Mouse (Mus musculus) adrenal gland, postnatal 25 days (tissue): Measurements from ENCODE around the gene Npas2. TPM values are rescaled to one million over a fixed set of nuclear protein-coding genes. Genes with fewer than 3 reads are reported as not detected.

Experiments
- DNase-seq: peaks from one replicate; pipeline ENCODE4 v3.0.0; 2021; ENCODE audit warnings: mixed read lengths
- total RNA-seq: library from RNA; stranded (reverse); gene quantifications from 2 replicates; pipeline ENCODE4 v1.2.3, GENCODE M21; 2021

Gene Npas2
- total RNA-seq, 1 experiment from 2014 or later = 1.0 TPM

DNA sequence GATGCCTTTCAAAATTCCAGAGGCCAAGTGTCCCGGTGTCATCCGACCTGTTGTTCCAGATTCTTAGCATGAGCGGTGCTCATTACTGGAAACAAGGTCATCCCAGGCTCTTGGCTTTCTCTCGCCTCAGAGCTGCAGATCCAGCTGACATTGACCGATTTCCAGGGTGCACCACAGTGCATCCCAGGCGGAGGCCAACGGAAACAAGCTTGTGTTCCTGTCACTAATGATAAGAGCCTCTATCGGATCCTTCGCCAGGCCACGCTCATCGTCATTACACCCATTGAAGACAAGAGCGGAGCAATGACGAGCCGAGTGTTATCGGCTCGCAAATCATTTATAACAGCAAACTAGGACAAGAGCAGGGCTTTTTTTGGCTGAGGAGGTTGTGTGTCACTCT lies 91.3 kb downstream of the Npas2 start:
- peak; percentile 53 for DNase-seq

- DNase-seq = no peak
Measured at GRCm38 (mm10) chr1:39287076-39287475, 93.5 kb downstream of the Npas2 start.

DNA sequence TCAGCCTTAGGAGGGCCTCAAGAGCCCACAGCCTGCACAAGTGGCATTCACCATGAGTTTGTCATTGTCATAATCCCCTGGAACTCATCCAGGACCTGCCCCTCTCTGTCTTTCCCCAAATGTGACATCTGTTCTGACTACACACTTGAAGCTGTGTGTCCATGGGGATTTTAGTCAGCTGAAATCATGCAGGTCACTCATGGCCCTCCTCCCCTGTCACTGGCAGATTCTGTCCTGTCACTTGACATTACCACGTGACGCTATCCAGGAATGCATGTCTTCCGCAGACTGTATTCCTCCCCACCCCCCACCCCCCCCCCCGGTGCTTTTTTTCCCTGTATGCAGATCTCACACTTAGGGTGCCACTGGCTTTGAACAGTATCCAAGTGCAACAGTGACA lies 94.3 kb downstream of the Npas2 start:
- no peak for DNase-seq

- no peak for DNase-seq
Measured at GRCm38 (mm10) chr1:39288425-39288824, 94.9 kb downstream of the Npas2 start.

DNA sequence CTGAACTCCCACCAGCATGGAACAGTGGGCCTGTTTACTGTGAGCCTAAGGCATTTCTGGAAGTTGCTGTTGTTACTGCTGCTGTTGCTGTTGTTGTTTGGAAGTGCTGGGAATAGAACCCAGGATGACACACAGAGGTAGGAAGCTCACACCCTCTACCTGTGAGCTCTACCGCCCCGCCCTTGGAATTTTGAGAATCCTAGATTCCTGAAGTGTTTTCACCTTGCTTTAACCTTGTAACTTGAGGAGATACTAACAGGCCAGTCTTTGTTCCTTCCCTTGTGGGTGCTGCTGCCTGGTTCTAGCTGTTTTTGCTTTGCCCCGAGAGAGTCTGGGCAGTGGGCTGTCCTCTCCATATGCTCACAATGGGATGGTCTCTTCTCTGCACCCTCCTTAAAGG lies 98.5 kb downstream of the Npas2 start:
- DNase-seq = no peak

DNA sequence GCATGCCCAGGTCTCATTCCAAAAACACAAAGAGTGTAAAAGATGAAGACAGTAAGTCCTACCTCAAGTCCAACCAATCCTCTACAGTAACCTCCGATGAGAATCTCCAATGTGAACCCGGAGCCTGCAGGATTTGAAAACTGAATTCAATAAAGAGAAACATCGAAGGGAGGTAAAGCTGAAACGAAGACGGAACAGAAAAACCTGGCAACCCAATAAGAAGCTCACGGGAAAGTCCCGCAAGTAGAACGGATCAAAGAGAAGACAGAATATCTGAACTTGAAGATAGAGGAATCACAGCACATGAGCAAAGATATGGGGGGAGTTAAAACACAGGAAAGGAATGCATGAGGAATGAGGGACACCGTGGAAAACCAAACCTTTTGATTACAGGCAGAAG lies 104.8 kb downstream of the Npas2 start:
- DNase-seq = no peak

DNA sequence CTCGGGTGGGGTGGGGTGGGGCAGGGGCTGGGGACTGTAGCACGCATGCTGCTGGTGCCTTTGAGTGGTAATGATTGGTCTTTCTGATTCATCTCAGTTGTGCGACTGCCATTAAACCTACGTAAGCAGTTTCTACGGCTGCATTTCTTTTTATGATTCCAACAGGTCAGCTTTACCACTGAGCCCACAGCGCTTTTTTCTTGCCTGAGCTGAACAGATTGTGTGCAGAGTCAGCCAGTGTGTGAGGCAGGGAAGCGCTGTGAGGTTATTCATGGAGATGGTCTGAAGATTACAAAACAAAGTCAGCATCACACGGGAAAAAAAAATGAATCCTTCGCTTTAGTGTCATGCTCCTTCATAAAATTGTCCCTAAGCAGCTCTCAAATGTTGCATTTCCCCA lies 106.7 kb downstream of the Npas2 start:
- DNase-seq = no peak

DNA sequence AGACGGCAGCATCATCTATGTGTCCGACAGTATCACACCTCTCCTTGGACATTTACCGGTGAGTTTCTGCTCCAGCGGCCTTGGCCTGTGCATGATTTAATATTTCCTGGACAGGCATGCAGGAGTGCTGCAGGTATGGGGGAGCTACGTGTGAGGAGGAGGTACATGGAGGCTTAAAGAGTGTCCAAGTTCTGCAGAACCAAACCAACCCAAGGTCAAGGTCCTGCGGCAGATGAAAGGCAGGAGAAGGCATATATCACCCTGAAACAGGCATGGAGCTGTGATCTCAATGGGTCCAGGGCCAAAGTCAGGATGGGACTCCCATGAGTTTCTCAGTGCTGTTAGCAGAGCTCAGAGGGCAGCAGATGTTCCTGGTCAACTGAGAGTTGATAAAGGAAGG lies 107.1 kb downstream of the Npas2 start:
- peak; percentile 40 for DNase-seq

DNA sequence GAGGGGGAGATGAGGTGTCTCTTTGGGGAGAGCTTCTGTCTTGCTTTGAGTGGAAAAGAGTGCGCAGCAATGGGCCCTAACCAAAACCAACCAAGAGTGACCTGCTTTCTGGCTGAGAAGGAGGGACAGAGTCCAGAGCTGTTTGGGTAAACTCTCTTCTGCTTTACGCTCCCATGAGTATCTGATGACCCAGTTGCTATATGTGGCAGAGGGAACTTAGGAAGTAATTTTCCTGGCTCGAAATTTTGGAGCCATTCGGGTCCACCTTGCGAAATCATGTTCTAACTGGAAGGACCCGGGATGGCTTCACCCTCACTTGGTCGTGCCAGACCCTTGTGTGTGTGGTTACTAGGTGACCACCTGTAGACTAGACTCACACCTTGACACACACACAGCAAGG lies 108.7 kb downstream of the Npas2 start:
- DNase-seq = no peak

DNA sequence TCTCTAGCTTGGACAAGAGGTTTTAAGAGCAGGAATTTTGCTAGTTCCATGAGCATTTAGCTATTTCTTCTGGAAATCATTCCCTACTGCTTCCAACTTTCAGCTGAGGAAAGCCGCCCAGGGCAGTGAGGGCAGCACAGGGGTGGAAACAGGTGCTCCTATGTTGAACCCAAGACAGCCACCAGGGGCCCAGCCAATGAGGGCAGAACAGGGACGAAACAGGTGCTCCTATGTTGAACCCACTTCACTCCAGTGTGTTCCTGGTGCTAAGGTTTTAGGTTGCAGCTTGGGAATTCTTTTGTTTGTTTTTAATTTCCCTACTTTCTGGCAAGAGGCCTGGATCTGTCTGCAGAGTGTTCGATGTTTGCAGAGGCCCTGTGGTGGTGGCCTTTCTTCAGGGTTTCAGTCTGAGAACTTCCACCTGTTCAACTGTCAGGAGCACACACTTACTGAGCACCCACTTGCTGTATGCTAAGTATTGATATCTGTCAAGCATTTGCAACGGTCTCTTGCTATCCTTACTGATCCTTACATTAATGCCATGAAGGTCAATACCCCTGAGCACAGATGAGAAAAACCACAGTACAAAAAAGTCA lies 109.6 kb downstream of the Npas2 start:
- no peak for DNase-seq

- no peak for DNase-seq
Measured at GRCm38 (mm10) chr1:39307291-39307690, 113.8 kb downstream of the Npas2 start.

- no peak for DNase-seq
Measured at GRCm38 (mm10) chr1:39307971-39308370, 114.4 kb downstream of the Npas2 start.

- no peak for DNase-seq
Measured at GRCm38 (mm10) chr1:39309548-39309947, 116.0 kb downstream of the Npas2 start.

DNA sequence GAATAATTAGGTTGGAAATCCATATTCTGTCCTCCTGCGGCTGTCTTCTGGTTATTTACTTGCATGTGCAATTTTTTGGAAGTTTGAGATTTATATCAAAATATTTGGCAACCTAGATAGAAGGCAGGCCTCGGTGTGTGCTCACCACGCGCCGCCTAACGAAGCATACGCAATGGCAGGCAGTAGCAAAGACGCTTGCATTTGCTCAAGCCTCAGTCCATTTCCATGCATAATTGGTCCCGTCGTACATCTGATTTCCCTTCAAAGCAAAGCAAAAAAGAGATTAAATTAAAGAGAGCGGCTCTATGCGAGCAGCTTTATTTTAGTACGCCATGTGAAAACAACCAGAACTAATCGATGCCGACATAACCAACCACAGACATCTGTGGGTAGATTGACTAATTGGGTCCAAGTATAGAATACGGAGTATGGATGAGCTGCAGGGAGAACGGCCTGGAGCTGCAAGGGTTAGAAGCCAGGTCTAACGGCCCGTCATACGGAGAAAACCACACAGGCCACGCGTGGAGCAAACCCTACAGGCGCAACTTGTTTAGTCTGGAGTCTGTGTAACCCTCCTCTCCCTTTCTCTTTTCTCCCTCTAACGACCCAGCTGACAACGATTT lies 118.9 kb downstream of the Npas2 start:
- DNase-seq = no peak

- DNase-seq = no peak
Measured at GRCm38 (mm10) chr1:39313352-39314245, 120.1 kb downstream of the Npas2 start.

GRCm38 (mm10) chr1:39317935-39318334 lies 124.4 kb downstream of the Npas2 start:
- peak; percentile 13 for DNase-seq

- no peak for DNase-seq
Measured at GRCm38 (mm10) chr1:39318870-39319269, 125.3 kb downstream of the Npas2 start.

DNA sequence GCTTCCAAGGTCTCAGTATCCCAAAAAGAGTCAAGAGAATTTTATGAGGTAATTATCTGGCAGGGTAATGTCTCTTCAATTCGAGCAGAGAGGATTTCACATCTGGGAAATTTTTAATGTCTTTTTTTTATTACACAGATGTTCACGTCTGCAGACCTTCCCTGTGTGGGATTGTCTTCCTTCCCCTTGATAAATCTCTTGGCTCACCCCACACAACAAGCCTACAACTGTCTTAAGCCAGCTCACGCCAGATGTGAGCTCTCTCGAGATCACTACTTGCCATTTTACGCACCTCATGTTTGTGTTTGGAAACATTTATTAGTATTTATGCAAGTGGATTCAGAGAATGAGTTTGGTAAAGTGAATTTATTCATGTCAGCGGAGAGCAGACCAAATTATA lies 128.4 kb downstream of the Npas2 start:
- DNase-seq = no peak

DNA sequence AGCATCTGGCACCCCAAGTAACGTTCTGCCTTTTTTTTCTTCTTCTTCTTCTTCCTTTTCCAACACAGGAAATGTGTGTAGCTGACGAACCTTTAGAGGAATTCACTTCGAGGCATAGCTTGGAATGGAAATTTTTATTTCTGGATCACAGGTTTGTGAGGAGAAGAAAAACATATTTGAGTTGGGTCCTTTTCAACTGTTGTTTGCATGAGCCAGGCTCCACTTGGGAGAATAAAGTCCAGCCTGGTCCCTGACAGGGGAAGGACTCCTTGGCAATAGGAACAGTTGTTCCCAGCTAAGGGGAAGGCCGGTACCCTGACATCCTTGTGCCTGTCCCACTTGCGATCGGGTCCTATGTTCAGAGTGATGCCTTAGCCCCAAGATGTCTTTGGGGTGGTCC lies 131.7 kb downstream of the Npas2 start:
- DNase-seq = no peak

- DNase-seq = no peak
Measured at GRCm38 (mm10) chr1:39327546-39327945, 134.0 kb downstream of the Npas2 start.

DNA sequence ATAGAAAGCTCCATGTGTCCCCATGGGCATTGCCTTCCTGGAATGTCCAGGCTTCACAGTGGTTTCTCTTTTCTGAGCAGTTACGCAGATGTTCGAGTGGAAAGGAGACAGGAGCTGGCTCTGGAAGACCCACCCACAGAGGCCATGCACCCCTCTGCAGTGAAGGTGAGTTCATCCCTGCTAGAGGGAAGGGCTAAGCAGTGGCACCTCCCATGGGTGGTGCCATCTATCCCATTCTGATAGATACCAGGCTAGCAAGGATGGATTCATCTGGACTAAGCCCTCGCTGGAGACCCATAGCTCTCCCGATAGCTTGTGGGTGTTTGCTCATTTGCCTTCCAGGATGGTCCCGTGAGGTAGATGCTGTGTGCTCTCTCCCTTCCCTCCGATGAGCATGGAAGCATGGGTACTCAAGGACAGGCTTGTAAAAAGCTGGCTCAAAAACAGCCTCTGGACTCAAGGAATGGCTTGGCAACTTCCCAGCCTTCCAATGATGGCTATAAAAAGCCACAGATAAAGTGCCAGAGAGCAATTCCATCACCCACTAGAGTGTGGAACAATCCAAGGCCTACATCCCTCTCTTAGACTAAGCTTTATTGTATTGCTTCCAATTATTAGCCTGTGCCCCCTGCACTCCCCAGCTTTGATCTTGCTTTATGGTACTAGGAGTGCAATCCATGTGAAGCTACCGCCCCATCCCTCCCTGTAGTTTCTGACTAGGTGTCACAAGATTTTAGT lies 137.5 kb downstream of the Npas2 start:
- no peak for DNase-seq

DNA sequence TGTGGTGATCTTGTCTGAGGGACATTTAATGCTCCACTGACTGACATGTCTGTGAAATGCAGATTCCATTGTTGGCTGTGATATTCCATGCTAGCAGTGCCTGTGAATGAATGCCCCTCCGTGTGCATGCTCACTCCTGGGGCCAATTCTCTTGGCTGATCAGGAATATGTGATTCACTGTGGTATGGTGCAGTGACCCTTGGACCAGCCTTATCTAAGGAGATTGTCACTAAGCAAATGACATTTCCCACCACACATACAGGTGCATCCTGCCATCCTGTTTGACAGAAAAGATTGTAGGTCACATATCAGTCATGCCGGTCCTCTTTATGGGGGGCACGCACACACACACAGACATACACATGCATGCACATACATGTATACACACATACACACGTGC lies 138.9 kb downstream of the Npas2 start:
- DNase-seq = no peak
